Mouse (Mus musculus) liver, adult 2 months (tissue): ENCODE measurements at regions not wholly inside any gene's neighbourhood (a gene's known extent, or its start where the extent isn't known, plus 50 kb on each side); places are given as distances from the start of the nearest gene placed in this dataset.

Experiments
- CTCF ChIP-seq: fragments of 200-500 bp; IDR thresholded peaks from 2 replicates; pipeline ENCODE4 v1.5.1; 2011; ENCODE audit warnings: low read depth, low read length, control low read depth
- POLR2A ChIP-seq: fragments of 200-500 bp; IDR thresholded peaks from 2 replicates; pipeline ENCODE4 v1.6.1; 2011; ENCODE audit warnings: low read length, control low read depth; ENCODE audit not compliant: insufficient read depth; ENCODE audit errors: extremely low read depth

GRCm38 (mm10) chr2:48586162-48586830 lies 227.6 kb upstream of the Acvr2a start:
- no peak for TF ChIP-seq CTCF
- TF ChIP-seq POLR2A: no peak
